Mouse (Mus musculus) telencephalon, adult 2 months (tissue): ENCODE measurements at regions not wholly inside any gene's neighbourhood (a gene's known extent, or its start where the extent isn't known, plus 50 kb on each side); places are given as distances from the start of the nearest gene placed in this dataset.

Experiments
- DNase-seq: peaks from one replicate; pipeline ENCODE4 v3.0.0-alpha.2; 2011; ENCODE audit warnings: low read depth, low spot score

DNA sequence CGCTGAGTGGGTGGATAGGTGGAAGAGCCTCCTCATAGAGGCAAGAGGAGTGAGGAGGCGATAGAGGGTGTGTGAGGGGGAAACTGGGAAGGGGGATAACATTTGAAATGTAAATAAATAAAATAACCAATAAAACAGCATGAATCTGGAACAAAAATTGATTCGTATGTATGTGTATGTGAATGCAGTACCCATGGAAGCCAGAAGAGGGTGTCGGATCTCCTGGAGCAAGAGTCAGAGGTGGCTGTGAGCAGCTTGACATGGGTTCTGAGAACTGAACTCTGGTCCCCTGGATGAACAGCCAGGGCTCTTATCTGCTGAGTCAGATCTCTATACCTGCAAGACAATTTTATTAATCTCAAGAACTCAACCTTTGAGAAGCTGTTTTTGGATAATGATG lies 81.4 kb downstream of the Tfap2b start:
- no peak for DNase-seq

GRCm38 (mm10) chr1:19321598-19321997 lies 112.9 kb downstream of the Tfap2b start:
- DNase-seq: no peak

GRCm38 (mm10) chr1:19336062-19336461 lies 127.3 kb downstream of the Tfap2b start:
- DNase-seq: no peak

DNA sequence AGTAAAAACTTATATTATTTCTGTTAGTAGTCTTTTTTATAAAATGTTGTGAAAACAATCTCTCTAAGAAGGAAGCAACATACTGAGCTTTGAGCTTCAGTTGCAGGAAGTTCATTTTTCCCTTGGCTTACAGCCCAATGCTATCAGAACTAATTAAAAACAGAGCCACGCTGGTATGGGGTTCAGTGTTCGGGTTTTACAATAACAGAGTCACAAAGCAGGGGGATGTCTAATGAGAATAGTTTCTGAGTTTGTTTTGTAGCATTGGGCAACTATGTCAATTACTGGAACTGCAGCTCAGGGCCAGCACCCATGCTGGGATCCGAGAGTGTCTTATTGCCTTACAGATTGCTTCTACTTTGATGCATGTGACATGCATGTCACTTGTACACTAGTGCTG lies 128.5 kb downstream of the Tfap2b start:
- no peak for DNase-seq

GRCm38 (mm10) chr1:19344445-19344844 lies 135.7 kb downstream of the Tfap2b start:
- DNase-seq: no peak

DNA sequence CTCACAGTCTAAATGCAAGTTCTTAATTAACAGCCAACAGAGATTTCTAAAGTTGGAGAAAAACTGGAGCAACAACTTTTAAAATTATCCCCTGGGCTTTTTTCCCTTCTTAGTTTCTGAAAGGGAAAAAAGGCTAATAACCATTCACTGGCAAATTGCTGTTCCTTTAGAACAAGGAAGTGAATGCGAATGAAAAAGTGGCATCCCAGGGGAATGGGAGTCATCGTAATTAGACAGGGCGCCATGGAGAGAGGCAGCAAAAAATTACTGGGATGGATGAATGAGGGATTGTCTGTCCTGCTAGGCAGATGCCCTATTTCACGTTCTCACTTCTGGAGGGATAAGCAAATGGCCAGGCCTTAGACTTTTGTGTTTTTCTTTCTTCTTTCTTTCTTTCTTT lies 141.8 kb downstream of the Tfap2b start:
- peak; percentile 1 for DNase-seq

GRCm38 (mm10) chr1:19384856-19385255 lies 176.1 kb downstream of the Tfap2b start:
- no peak for DNase-seq

- DNase-seq: peak; percentile 8
Observed at GRCm38 (mm10) chr1:19388864-19389505, 180.3 kb downstream of the Tfap2b start.

GRCm38 (mm10) chr1:19407556-19407955 lies 198.8 kb downstream of the Tfap2b start:
- no peak for DNase-seq

DNA sequence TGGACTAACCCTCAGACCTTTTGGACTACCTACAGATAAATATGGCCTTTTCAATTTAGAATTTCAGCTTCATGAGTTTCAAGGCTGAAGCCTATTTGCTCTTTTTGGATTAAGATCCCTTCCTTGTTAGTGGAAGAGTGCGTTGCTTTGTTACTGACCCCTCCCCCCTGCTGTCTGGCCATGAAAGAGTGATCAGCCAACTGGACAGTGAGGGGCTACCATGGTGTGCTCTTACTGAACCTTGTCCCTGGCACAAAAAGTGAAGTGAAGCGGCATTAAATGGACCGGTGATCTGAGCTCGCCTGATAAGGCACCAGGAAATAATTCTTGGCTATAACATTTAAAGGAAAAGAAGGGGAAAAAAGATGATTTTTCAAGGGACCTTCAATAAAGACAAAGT lies 203.6 kb downstream of the Tfap2b start:
- no peak for DNase-seq

DNA sequence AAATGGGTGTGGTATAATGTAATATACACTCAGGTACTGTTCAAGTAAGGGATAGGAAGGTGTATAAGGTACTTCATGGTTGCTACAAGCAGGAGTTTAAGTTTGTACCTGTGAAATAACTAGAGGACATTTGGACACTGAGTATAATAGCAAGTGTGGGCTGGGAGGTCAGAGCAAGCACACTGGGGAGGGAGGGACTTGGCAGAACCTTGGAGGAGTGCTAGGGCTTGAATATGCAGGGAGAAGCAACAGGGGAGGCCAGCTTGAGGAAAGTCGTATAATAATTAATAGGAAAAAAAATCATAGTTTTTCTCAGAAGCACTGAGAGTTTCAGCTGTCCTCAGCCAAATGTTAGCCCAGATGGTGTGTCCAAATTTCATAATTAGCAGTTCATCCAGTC lies 212.4 kb downstream of the Tfap2b start:
- no peak for DNase-seq

GRCm38 (mm10) chr1:19450786-19451185 lies 242.1 kb downstream of the Tfap2b start:
- DNase-seq: no peak

DNA sequence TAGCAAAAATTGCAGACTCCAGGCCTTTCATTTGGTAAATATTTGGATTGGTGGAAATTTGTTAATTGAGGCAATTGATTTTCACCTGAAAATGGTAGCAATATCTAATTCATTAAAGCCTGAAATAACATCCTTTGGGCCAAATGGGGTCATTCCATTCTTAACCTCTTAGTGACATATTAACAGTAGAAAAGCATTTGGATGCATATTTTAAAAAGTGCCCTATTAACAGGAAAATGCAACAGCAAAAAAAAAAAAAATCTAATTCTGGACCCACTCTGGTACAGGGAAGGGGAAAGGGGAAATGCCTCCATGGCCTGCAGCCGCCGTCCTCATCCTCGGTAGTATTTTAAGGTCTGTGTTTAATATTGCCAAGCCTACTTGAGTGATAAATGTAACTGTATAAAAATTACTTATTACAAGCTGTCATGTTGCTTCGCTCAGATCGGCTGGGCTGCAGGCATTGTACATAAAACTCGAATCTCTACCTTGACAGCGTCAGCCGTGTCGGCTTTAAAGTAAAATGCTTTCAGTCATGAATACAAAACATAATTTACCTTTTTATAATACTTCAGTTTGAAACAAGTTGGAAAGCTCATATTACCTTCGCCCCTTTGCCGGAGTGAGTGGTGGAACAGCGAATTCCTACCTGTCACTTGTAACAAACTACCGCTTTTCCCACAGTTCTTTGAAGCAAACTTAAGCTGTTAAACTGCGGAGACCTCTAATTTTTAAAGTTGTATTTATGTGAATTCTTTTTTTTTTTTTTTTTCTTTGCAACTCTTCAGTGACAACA lies 250.1 kb downstream of the Tfap2b start:
- DNase-seq: no peak

GRCm38 (mm10) chr1:19459876-19460275 lies 251.2 kb downstream of the Tfap2b start:
- DNase-seq: peak; percentile 18

DNA sequence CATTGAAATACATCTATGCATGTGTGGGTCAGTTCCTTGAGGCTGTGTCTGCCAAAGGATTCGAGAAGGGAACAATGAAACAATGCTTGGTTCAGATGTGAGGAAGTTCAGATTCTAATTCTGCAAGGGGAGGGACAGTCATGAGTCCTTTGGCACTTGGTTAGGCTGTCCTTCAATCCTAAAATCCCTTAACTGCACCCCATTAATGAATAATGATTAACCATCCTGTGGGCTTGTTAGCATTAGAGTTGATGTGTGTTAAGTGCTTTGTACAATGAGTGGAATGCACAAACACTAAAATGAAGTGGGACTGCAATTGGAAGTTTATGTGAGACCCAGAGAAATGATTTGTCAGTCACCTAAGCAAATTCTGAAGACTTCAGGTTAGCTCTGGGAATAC lies 264.8 kb downstream of the Tfap2b start:
- no peak for DNase-seq
